In the genomic region with DNA sequence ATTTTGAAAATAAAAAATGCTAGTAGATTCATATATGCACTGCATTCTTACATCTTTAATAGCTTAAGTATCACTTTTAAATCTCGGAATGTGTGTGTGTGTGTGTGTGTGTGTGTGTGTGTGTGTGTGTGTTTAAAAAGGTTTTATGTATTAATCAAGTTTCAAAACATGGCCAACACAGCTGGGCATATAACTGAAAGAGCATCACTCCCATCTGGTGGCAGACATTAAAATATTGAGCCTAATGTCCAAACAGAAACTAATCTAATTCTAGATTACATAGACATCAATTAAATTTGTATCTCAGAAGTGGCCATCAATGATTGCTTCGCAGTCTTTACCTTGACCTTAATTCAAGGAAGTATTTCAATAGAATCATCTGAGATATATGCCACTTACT, we compare ENCODE assay signal across 24 mouse cellular contexts.
DNase-seq lines count a peak whose midpoint lies in the region; ATAC-seq and TF ChIP-seq lines count a peak whose summit lies in the region.
"Had no signal": no experiment of that assay in that cellular context is flagged by ENCODE, and none has a peak within 500 bp of the region (broad histone marks: within the 10 kb centered on the region; RNA-seq: fewer than 3 reads in every experiment).

No protein-coding gene starts in this region.

- WGBS in hindbrain, postnatal 0 days = 65% methylated on average over 2 of the region's 2 CpGs
- WGBS in hindbrain, embryonic 13.5 days = 72% methylated on average over 2 of the region's 2 CpGs
- WGBS in liver, adult 2 months = 61% methylated on average over 2 of the region's 2 CpGs
- 60% methylated on average over 2 of the region's 2 CpGs for WGBS in liver, embryonic 12.5 days (ENCODE audit: insufficient replicate concordance)
- WGBS in neural tube, embryonic 14.5 days = 60% methylated on average over 2 of the region's 2 CpGs
- 79% methylated on average over 2 of the region's 2 CpGs for WGBS in neural tube, embryonic 15.5 days

- H3K9ac ChIP-seq in hindbrain, postnatal 0 days (replicated peaks; ENCODE audit: low read length) = no peak overlapping the region
- H3K9ac ChIP-seq in hindbrain, embryonic 13.5 days = no peak overlapping the region
- H3K9ac ChIP-seq in liver, adult 2 months (ENCODE audit: low read depth, low read length) = no peak overlapping the region
- H3K9ac ChIP-seq in liver, embryonic 12.5 days = no peak overlapping the region
- no peak overlapping the region for H3K9ac ChIP-seq in neural tube, embryonic 14.5 days (replicated peaks; ENCODE audit: low read depth, low read length)
- no peak overlapping the region for H3K9ac ChIP-seq in neural tube, embryonic 15.5 days (replicated peaks)
- H3K9ac ChIP-seq: heart, embryonic 15.5 days; hindbrain, embryonic 12.5 days; liver, embryonic 15.5 days; midbrain, embryonic 15.5 days had no signal

- no peak for TF ChIP-seq POLR2A in liver, adult 2 months (IDR thresholded peaks at IDR 0.05; ENCODE audit: extremely low read depth, insufficient read depth, low read length)

- no peaks in the 10 kb centered on the region for H3K79me2 ChIP-seq in liver, adult 2 months (ENCODE audit: control insufficient read depth, insufficient read depth, low read length)

- no peaks in the 10 kb centered on the region for H3K9me3 ChIP-seq in hindbrain, postnatal 0 days (ENCODE audit: low read length)
- no peaks in the 10 kb centered on the region for H3K9me3 ChIP-seq in hindbrain, embryonic 13.5 days
- no peaks in the 10 kb centered on the region for H3K9me3 ChIP-seq in liver, embryonic 12.5 days (replicated peaks)
- no peaks in the 10 kb centered on the region for H3K9me3 ChIP-seq in neural tube, embryonic 14.5 days (ENCODE audit: control insufficient read depth, low read length)
- H3K9me3 ChIP-seq in neural tube, embryonic 15.5 days (replicated peaks) = no peaks in the 10 kb centered on the region
- H3K9me3 ChIP-seq: heart, embryonic 15.5 days; hindbrain, embryonic 12.5 days; liver, embryonic 15.5 days; megakaryocyte, embryonic 14.5 days; midbrain, embryonic 15.5 days had no signal

- H3K27me3 ChIP-seq in hindbrain, postnatal 0 days (ENCODE audit: insufficient read depth, low read length) = no peaks in the 10 kb centered on the region
- no peaks in the 10 kb centered on the region for H3K27me3 ChIP-seq in hindbrain, embryonic 13.5 days
- no peaks in the 10 kb centered on the region for H3K27me3 ChIP-seq in liver, adult 2 months (ENCODE audit: control insufficient read depth, insufficient read depth, low read length)
- no peaks in the 10 kb centered on the region for H3K27me3 ChIP-seq in liver, embryonic 12.5 days (replicated peaks)
- no peaks in the 10 kb centered on the region for H3K27me3 ChIP-seq in neural tube, embryonic 14.5 days (ENCODE audit: control insufficient read depth, insufficient read depth, low read length)
- no peaks in the 10 kb centered on the region for H3K27me3 ChIP-seq in neural tube, embryonic 15.5 days (replicated peaks)
- H3K27me3 ChIP-seq: heart, embryonic 15.5 days; hindbrain, embryonic 12.5 days; liver, embryonic 15.5 days; megakaryocyte, embryonic 14.5 days; midbrain, embryonic 15.5 days; Patski had no signal

- peak; percentile 23 to 24 for DNase-seq in cerebellum, postnatal 10 days
- no peak for DNase-seq in cerebellum, postnatal 4 days (ENCODE audit: low spot score in 2 of 2)
- peak; percentile 40 for DNase-seq in hindbrain, postnatal 0 days (ENCODE audit: low spot score)
- DNase-seq in liver, adult 2 months (ENCODE audit: extremely low read depth, low read depth, low spot score) = no peak
- DNase-seq: adrenal gland, postnatal 36 days; gastrocnemius, postnatal 14 days; kidney, adult 2 months; kidney, postnatal 14 days; left cerebral cortex, postnatal 4 days; lung, postnatal 4 days; right cerebral cortex, postnatal 4 days; thymus, adult 2 months; thymus, postnatal 36 days had no signal

- no peaks in the 10 kb centered on the region for H3K36me3 ChIP-seq in hindbrain, postnatal 0 days (ENCODE audit: insufficient read depth, low read length)
- H3K36me3 ChIP-seq in hindbrain, embryonic 13.5 days = peaks cover 3% of the 10 kb centered on the region; the same call in 1 of the 2 replicates
- H3K36me3 ChIP-seq in liver, adult 2 months (ENCODE audit: control insufficient read depth, insufficient read depth, low read length) = no peaks in the 10 kb centered on the region
- H3K36me3 ChIP-seq in liver, embryonic 12.5 days = no peaks in the 10 kb centered on the region
- no peaks in the 10 kb centered on the region for H3K36me3 ChIP-seq in neural tube, embryonic 14.5 days (ENCODE audit: control insufficient read depth, insufficient read depth, low read length)
- H3K36me3 ChIP-seq in neural tube, embryonic 15.5 days = no peaks in the 10 kb centered on the region
- H3K36me3 ChIP-seq: heart, embryonic 15.5 days; hindbrain, embryonic 12.5 days; liver, embryonic 15.5 days; midbrain, embryonic 15.5 days had no signal

- H3K4me3 ChIP-seq in hindbrain, postnatal 0 days (ENCODE audit: low read length) = no peak overlapping the region
- H3K4me3 ChIP-seq in hindbrain, embryonic 13.5 days = no peak overlapping the region
- H3K4me3 ChIP-seq in liver, adult 2 months (ENCODE audit: insufficient read depth, low read depth, low read length) = no peak overlapping the region
- no peak overlapping the region for H3K4me3 ChIP-seq in liver, embryonic 12.5 days
- no peak overlapping the region for H3K4me3 ChIP-seq in neural tube, embryonic 14.5 days (ENCODE audit: low read depth, low read length)
- H3K4me3 ChIP-seq in neural tube, embryonic 15.5 days (replicated peaks) = no peak overlapping the region
- H3K4me3 ChIP-seq: heart, embryonic 15.5 days; hindbrain, embryonic 12.5 days; liver, embryonic 15.5 days; megakaryocyte, embryonic 14.5 days; midbrain, embryonic 15.5 days had no signal

- H3K27ac ChIP-seq in hindbrain, postnatal 0 days = no peak overlapping the region
- H3K27ac ChIP-seq in hindbrain, embryonic 13.5 days = no peak overlapping the region
- H3K27ac ChIP-seq in liver, adult 2 months (replicated peaks; ENCODE audit: insufficient read depth, low read depth, low read length) = no peak overlapping the region
- no peak overlapping the region for H3K27ac ChIP-seq in liver, embryonic 12.5 days
- H3K27ac ChIP-seq in neural tube, embryonic 14.5 days (ENCODE audit: low read depth, low read length) = no peak overlapping the region
- H3K27ac ChIP-seq in neural tube, embryonic 15.5 days (replicated peaks) = no peak overlapping the region
- H3K27ac ChIP-seq: heart, embryonic 15.5 days; hindbrain, embryonic 12.5 days; liver, embryonic 15.5 days; midbrain, embryonic 15.5 days had no signal

- no peak overlapping the region for H3K4me2 ChIP-seq in hindbrain, postnatal 0 days (ENCODE audit: low read depth, low read length)
- H3K4me2 ChIP-seq in hindbrain, embryonic 13.5 days = no peak overlapping the region
- H3K4me2 ChIP-seq in liver, embryonic 12.5 days = no peak overlapping the region
- no peak overlapping the region for H3K4me2 ChIP-seq in neural tube, embryonic 14.5 days (ENCODE audit: low read depth, low read length)
- no peak overlapping the region for H3K4me2 ChIP-seq in neural tube, embryonic 15.5 days
- H3K4me2 ChIP-seq: heart, embryonic 15.5 days; hindbrain, embryonic 12.5 days; liver, embryonic 15.5 days; midbrain, embryonic 15.5 days had no signal

- H3K4me1 ChIP-seq in hindbrain, postnatal 0 days (ENCODE audit: insufficient read depth, low read length) = no peaks in the 10 kb centered on the region
- peaks cover 11% of the 10 kb centered on the region for H3K4me1 ChIP-seq in hindbrain, embryonic 13.5 days (replicated peaks)
- no peaks in the 10 kb centered on the region for H3K4me1 ChIP-seq in liver, adult 2 months (ENCODE audit: control insufficient read depth, insufficient read depth, low read length)
- H3K4me1 ChIP-seq in liver, embryonic 12.5 days = no peaks in the 10 kb centered on the region
- H3K4me1 ChIP-seq in neural tube, embryonic 14.5 days (ENCODE audit: control insufficient read depth, insufficient read depth, low read length) = no peaks in the 10 kb centered on the region
- H3K4me1 ChIP-seq in neural tube, embryonic 15.5 days = no peaks in the 10 kb centered on the region
- H3K4me1 ChIP-seq: heart, embryonic 15.5 days; hindbrain, embryonic 12.5 days; liver, embryonic 15.5 days; megakaryocyte, embryonic 14.5 days; midbrain, embryonic 15.5 days had no signal

- no peak for ATAC-seq in hindbrain, postnatal 0 days
- no peak for ATAC-seq in hindbrain, embryonic 13.5 days (ENCODE audit: low FRiP score)
- ATAC-seq in liver, embryonic 12.5 days = no peak
- ATAC-seq in neural tube, embryonic 14.5 days (ENCODE audit: low read depth) = peak; percentile 61
- no peak for ATAC-seq in neural tube, embryonic 15.5 days (ENCODE audit: low FRiP score)
- ATAC-seq: inflammation-experienced regulatory T-cells, adult 6 months; midbrain, embryonic 15.5 days; Patski had no signal

- TF ChIP-seq CTCF in hindbrain, postnatal 0 days (IDR thresholded peaks at IDR 0.05; ENCODE audit: low read depth) = peak; percentile 48
- TF ChIP-seq CTCF in liver, adult 2 months (IDR thresholded peaks at IDR 0.05; ENCODE audit: low read depth, low read length) = peak; percentile 20; the same call in 1 of the 2 replicates

Comparison
In these comparisons a context has a peak if more than half of its experiments do, and no peak if none do; other contexts are left out.
1. DNase-seq: peak in cerebellum, postnatal 10 days (2 of 2) and hindbrain, postnatal 0 days (single experiment); none in cerebellum, postnatal 4 days (0 of 2) and liver, adult 2 months (single experiment).